Mouse (Mus musculus): ENCODE results near the gene Man2c1. TPM values are rescaled to one million over a fixed set of nuclear protein-coding genes. Genes with fewer than 3 reads are reported as not detected.

Gene Man2c1
- polyA plus RNA-seq, 1 experiment from 2014 or later: 35.4 TPM

DNA sequence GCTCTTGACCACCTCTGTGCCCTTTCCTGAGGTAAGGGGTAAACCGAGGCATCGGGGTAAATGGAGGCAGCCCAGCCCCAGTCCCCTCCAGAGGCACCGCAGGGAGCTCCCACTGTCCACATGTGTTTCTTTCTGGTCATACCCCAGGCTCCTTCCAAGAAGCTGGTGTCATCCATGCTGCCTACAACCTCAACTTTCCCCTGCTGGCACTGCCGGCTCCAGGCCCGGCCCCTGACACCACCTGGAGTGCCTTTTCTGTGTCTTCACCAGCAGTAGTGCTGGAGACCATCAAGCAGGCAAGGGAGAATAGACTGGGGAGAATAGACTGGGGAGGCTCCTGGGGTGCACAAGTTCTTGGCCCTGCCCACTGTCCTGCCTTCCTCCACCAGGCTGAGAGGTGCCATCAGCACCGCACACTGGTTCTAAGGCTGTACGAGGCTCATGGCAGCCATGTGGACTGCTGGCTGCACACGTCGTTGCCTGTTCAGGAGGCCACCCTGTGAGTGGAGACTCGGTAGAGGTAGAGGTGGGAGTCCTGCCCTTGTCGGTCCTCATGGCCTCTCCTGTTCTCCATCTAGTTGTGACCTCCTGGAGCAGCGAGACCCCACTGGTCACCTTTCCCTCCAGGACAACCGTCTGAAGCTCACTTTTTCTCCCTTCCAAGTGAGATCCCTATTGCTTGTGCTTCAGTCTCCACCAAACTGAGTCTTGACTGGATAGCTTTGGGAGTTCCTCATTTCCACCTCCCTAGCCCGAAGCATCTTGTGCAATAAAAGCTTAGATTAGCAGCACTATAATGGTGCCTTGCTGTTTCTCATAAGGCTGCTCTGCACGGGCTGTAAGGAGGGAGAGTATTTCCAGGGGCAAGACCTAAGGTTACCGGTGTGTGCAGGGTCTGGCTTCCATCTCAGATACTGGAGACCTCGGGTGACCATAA lies 11.2 kb downstream of the Man2c1 start:
- no peaks in the 10 kb centered on the region for H3K27me3 ChIP-seq (replicated peaks; ENCODE audit: control insufficient read depth, insufficient read depth, low read length)
- H3K4me2 ChIP-seq (ENCODE audit: low read length): no peak overlapping the region
- no peak overlapping the region for H3K4me3 ChIP-seq (ENCODE audit: low read depth, low read length)
- no peak overlapping the region for H3K9ac ChIP-seq (ENCODE audit: low read length)
- H3K4me1 ChIP-seq (replicated peaks; ENCODE audit: control insufficient read depth, insufficient read depth, low read length): no peaks in the 10 kb centered on the region
- peaks cover 65% of the 10 kb centered on the region for H3K36me3 ChIP-seq (ENCODE audit: control insufficient read depth, insufficient read depth, low read length)
- H3K9me3 ChIP-seq (ENCODE audit: control insufficient read depth, low read length): no peaks in the 10 kb centered on the region
- DNase-seq (ENCODE audit: low spot score) (no peak), ATAC-seq (replicated peaks; ENCODE audit: low FRiP score, low TSS enrichment, low read depth) (no peak)
- 86% methylated on average over 17 of the region's 17 CpGs for WGBS
- no peak overlapping the region for H3K27ac ChIP-seq (ENCODE audit: low read depth)

GRCm38 (mm10) chr9:57143212-57143611 lies 12.7 kb downstream of the Man2c1 start:
- H3K36me3 ChIP-seq (ENCODE audit: control insufficient read depth, insufficient read depth, low read length): peaks cover 50% of the 10 kb centered on the region
- no peak overlapping the region for H3K9ac ChIP-seq (ENCODE audit: low read length)
- H3K27me3 ChIP-seq (replicated peaks; ENCODE audit: control insufficient read depth, insufficient read depth, low read length): no peaks in the 10 kb centered on the region
- no peak overlapping the region for H3K4me2 ChIP-seq (ENCODE audit: low read length)
- ATAC-seq (replicated peaks; ENCODE audit: low FRiP score, low TSS enrichment, low read depth) (no peak), DNase-seq (ENCODE audit: low spot score) (no peak)
- H3K4me3 ChIP-seq (ENCODE audit: low read depth, low read length): no peak overlapping the region
- no peaks in the 10 kb centered on the region for H3K9me3 ChIP-seq (ENCODE audit: control insufficient read depth, low read length)
- WGBS: 85% methylated on average over 11 of the region's 11 CpGs
- H3K4me1 ChIP-seq (replicated peaks; ENCODE audit: control insufficient read depth, insufficient read depth, low read length): peaks cover 6% of the 10 kb centered on the region
- H3K27ac ChIP-seq (ENCODE audit: low read depth): no peak overlapping the region

- peaks cover 35% of the 10 kb centered on the region for H3K36me3 ChIP-seq (ENCODE audit: control insufficient read depth, insufficient read depth, low read length)
- no peak overlapping the region for H3K27ac ChIP-seq (ENCODE audit: low read depth)
- DNase-seq (ENCODE audit: low spot score) (no peak), ATAC-seq (replicated peaks; ENCODE audit: low FRiP score, low TSS enrichment, low read depth) (no peak)
- H3K4me1 ChIP-seq (replicated peaks; ENCODE audit: control insufficient read depth, insufficient read depth, low read length): peaks cover 11% of the 10 kb centered on the region
- H3K4me3 ChIP-seq (ENCODE audit: low read depth, low read length): no peak overlapping the region
- H3K27me3 ChIP-seq (replicated peaks; ENCODE audit: control insufficient read depth, insufficient read depth, low read length): no peaks in the 10 kb centered on the region
- 91% methylated on average over 8 of the region's 8 CpGs for WGBS
- H3K4me2 ChIP-seq (ENCODE audit: low read length): no peak overlapping the region
- no peak overlapping the region for H3K9ac ChIP-seq (ENCODE audit: low read length)
- no peaks in the 10 kb centered on the region for H3K9me3 ChIP-seq (ENCODE audit: control insufficient read depth, low read length)
Measured at GRCm38 (mm10) chr9:57144830-57145229, 14.3 kb downstream of the Man2c1 start.

DNA sequence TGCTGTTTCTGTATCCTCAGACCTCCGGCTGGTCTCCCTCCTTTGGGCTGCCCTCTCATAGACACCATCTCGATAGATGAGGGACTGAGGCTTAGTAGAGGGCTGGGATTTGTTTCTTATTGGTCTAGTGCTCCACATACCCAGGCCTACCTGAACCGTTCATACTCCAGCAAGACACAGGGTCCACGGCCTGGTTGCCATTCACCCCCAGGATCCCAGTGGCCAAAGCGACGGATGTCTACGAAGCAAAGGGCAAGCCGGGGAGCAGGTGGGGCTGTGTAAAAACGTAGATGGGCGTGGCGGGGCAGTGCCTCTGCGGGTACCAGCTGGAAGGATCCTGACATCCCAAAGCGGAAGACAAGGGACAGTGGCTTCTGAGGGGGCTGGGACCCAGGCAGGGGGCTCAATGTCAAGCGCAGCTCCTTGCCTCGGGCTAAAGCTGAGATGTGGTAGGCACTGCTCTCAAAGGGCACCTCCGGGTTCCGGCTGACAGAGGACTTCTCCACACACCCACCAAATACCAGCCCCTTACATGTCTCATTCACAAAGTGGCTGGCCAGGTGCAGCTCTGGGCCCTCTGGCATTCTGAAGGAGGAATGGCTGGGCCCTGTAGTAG lies 16.1 kb downstream of the Man2c1 start:
- WGBS: 85% methylated on average over 17 of the region's 17 CpGs
- H3K27ac ChIP-seq (ENCODE audit: low read depth): no peak overlapping the region
- ATAC-seq (replicated peaks; ENCODE audit: low FRiP score, low TSS enrichment, low read depth) (no peak), DNase-seq (ENCODE audit: low spot score) (no peak)
- H3K4me3 ChIP-seq (ENCODE audit: low read depth, low read length): no peak overlapping the region
- peak overlapping the region; percentile 78; the same call in 1 of the 2 replicates for H3K4me2 ChIP-seq (ENCODE audit: low read length)
- peaks cover 11% of the 10 kb centered on the region for H3K4me1 ChIP-seq (replicated peaks; ENCODE audit: control insufficient read depth, insufficient read depth, low read length)
- H3K9ac ChIP-seq (ENCODE audit: low read length): 0 out of 2 replicates have a peak overlapping the region, but pooled peaks have one; percentile 5
- H3K36me3 ChIP-seq (ENCODE audit: control insufficient read depth, insufficient read depth, low read length): peaks cover 17% of the 10 kb centered on the region
- no peaks in the 10 kb centered on the region for H3K27me3 ChIP-seq (replicated peaks; ENCODE audit: control insufficient read depth, insufficient read depth, low read length)
- H3K9me3 ChIP-seq (ENCODE audit: control insufficient read depth, low read length): no peaks in the 10 kb centered on the region

GRCm38 (mm10) chr9:57147205-57148143 lies 17.0 kb downstream of the Man2c1 start:
- Histone ChIP-seq H3K27me3 (replicated peaks; ENCODE audit: control insufficient read depth, insufficient read depth, low read length) (no peaks in the 10 kb centered on the region), H3K27ac (ENCODE audit: low read depth) (peak overlapping the region; percentile 90), H3K9me3 (ENCODE audit: control insufficient read depth, low read length) (no peaks in the 10 kb centered on the region), H3K36me3 (ENCODE audit: control insufficient read depth, insufficient read depth, low read length) (peaks cover 10% of the 10 kb centered on the region; the same call in 1 of the 2 replicates), H3K4me3 (ENCODE audit: low read depth, low read length) (peak overlapping the region; percentile 45), H3K4me1 (replicated peaks; ENCODE audit: control insufficient read depth, insufficient read depth, low read length) (peaks cover 11% of the 10 kb centered on the region), H3K4me2 (ENCODE audit: low read length) (peak overlapping the region; percentile 78), H3K9ac (ENCODE audit: low read length) (peak overlapping the region; percentile 66)
- no peak for DNase-seq (ENCODE audit: low spot score)
- no peak for ATAC-seq (replicated peaks; ENCODE audit: low FRiP score, low TSS enrichment, low read depth)
- 8% methylated on average over 19 of the region's 19 CpGs for WGBS

DNA sequence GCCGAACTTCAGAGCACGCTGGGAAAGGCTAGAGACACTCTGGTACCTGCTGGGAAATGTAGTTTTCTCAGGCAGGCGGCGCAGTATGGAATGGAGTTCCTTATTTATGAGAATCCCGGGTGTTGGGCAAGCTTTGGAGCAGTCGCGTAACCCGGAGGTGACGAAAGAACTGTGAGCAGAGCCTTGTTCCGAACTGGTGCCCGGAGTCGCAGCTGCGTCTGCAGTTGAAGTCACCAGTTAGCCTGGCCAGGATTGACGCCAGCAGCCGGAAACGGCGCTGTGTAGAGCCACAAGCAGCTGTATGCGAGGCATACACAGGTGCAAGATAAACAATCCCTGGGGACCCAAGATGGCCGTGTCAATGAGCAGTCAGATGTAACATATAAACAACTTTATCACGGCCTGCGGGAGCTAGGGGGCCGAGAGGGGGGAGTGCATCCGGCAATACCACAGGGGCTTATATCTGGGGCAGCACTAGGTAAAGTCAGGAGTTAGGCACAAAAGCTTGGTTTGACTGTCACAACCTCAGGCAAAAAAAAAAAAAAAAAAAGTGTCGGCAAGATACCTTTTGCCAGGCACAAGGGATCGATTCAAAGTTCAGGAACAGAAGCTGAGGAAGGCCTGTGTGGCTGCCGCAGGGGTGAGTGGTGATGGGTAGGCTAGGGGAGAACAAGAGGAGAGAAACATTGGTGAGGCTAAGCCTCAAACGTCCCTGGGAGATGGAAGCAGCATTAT lies 17.8 kb downstream of the Man2c1 start, which contains the start of gene Neil1:
TSS of gene Neil1 (minus strand) at position 162 of the 735 bp plus-strand sequence.
- H3K27ac ChIP-seq (ENCODE audit: low read depth): peak within 1 kb of the TSS; percentile 90
- DNase-seq (ENCODE audit: low spot score): peak; percentile 89
- peak within 1 kb of the TSS; percentile 66 for H3K9ac ChIP-seq (ENCODE audit: low read length)
- H3K27me3 ChIP-seq (replicated peaks; ENCODE audit: control insufficient read depth, insufficient read depth, low read length): no peaks in the 10 kb centered on the region
- peak within 1 kb of the TSS; percentile 78 for H3K4me2 ChIP-seq (ENCODE audit: low read length)
- peaks cover 11% of the 10 kb centered on the region for H3K4me1 ChIP-seq (replicated peaks; ENCODE audit: control insufficient read depth, insufficient read depth, low read length)
- H3K36me3 ChIP-seq (ENCODE audit: control insufficient read depth, insufficient read depth, low read length): peaks cover 6% of the 10 kb centered on the region; the same call in 1 of the 2 replicates
- peak within 1 kb of the TSS; percentile 45 for H3K4me3 ChIP-seq (ENCODE audit: low read depth, low read length)
- ATAC-seq (replicated peaks; ENCODE audit: low FRiP score, low TSS enrichment, low read depth): peak; percentile 82
- 1% methylated on average over 27 of the region's 27 CpGs for WGBS
- no peaks in the 10 kb centered on the region for H3K9me3 ChIP-seq (ENCODE audit: control insufficient read depth, low read length)

DNA sequence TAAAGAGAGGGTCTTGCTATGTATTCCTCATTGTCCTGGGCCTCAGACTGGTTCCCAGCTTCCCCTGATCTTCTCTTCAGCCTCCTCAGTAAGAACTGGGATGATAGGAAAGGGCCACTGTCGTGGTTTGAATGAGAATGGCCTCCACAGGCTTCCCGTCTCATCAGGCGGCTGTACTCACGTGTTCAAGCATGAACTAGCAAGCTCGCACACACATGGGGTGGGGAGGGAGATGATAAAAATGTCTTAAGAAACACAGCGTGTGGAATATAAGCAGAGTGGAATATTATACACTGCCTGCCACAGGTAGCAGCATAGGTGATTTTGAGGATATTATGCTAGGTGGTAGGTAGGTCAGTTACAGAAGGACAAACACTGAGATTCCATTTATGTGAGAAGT lies 18.5 kb downstream of the Man2c1 start:
- no peaks in the 10 kb centered on the region for H3K27me3 ChIP-seq (replicated peaks; ENCODE audit: control insufficient read depth, insufficient read depth, low read length)
- H3K9ac ChIP-seq (ENCODE audit: low read length): peak overlapping the region; percentile 66
- ATAC-seq (replicated peaks; ENCODE audit: low FRiP score, low TSS enrichment, low read depth) (no peak), DNase-seq (ENCODE audit: low spot score) (no peak)
- no peak overlapping the region for H3K4me3 ChIP-seq (ENCODE audit: low read depth, low read length)
- H3K9me3 ChIP-seq (ENCODE audit: control insufficient read depth, low read length): no peaks in the 10 kb centered on the region
- H3K4me2 ChIP-seq (ENCODE audit: low read length): peak overlapping the region; percentile 78
- H3K36me3 ChIP-seq (ENCODE audit: control insufficient read depth, insufficient read depth, low read length): peaks cover 3% of the 10 kb centered on the region; the same call in 1 of the 2 replicates
- 73% methylated on average over 6 of the region's 6 CpGs for WGBS
- H3K4me1 ChIP-seq (replicated peaks; ENCODE audit: control insufficient read depth, insufficient read depth, low read length): peaks cover 11% of the 10 kb centered on the region
- 0 out of 2 replicates have a peak overlapping the region, but pooled peaks have one; percentile 90 for H3K27ac ChIP-seq (ENCODE audit: low read depth)

Measured in intestine, embryonic 14.5 days (tissue).